Mouse (Mus musculus) v-Abl transformed pro-B cells (cell line): ENCODE results near the gene Olfr791.

ENCODE experiments used
- in situ Hi-C, 2 experiments: fragments of 400-800 bp; cut with MboI; formaldehyde crosslinking; loops; one replicate each; pipeline ENCODE4 v1.15.1; 2025; ENCODE audit not compliant: unreplicated experiment in 2 of 2

Gene Olfr791

DNA sequence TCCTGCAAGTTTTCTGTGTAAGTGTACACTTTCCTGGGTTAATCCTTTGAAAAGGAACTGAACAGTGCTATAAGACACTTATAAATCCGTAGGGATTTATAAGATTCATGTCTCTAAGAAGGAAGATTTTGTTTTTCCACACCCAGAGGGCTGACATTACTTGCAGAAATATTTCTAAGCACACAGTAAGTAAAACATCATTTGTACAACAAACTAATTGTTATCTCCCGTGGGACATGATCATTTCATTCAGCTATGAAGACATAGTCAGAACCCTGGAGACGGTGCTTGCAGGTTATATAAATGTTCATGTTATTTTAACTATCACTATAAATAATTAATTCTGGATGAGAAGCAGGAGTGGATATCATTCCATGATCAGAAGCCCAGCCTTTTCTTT, at the start of gene Olfr791:
Gene Olfr791, plus strand, starts transcription at position 301 of the 400 bp plus-strand sequence.
- in situ Hi-C loops, result no loop called here

DNA sequence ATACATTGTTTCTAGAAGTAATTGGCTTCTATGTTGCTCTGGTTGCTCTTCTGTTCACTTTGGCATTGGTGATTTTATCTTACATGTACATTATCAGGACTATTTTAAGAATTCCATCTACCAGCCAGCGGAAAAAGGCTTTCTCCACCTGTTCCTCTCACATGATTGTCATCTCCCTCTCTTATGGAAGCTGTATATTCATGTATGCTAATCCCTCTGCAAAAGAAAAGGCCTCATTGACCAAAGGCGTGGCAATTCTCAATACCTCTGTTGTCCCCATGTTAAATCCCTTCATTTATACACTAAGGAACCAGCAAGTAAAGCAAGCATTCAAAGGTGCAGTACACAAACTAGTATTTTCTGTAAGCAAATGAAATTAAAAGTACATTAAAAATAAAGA, 48.3 kb upstream of the Olfr791 start:
- in situ Hi-C loops, result no loop called here

DNA sequence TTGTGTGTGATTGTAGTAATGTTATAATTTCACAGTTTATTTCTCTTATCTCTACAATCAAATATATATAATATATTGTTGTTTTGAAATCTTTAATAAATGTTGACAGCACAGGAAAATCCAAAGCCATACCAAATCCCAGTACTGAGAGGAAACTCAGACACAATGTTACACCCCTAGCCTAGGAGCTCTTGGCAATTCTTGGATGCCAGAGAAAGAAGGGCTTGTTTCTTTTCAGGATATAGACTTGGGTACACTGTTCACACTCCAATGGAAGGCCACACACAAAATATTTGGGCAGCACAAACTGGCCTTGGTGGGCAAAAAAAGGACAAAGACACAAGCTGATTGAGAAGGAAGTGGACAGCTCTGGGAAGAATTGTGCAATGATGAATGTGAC, 47.9 kb upstream of the Olfr791 start:
- in situ Hi-C loops, result no loop called here

DNA sequence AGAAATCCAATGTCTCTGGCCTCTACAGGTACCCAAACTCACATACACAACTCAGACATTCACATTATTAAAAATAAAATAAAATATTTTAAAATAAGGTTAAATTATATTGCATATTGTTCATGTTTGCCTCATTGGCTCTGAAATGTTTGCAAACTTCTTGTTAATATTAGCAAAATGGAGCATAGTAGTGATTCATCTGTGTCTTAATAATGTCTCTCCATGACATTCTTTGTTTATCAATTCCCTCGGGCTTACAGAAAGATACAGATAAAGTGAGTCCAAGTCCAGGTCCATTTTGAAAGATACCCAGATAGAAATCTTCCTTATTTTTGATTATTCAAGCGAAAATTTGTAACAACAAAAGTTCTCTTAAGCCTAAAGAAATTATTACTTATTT, 37.1 kb upstream of the Olfr791 start, which contains the start of gene Olfr789:
Gene Olfr789, plus strand, starts transcription at position 301 of the 400 bp plus-strand sequence.
- in situ Hi-C loops, result no loop called here

DNA sequence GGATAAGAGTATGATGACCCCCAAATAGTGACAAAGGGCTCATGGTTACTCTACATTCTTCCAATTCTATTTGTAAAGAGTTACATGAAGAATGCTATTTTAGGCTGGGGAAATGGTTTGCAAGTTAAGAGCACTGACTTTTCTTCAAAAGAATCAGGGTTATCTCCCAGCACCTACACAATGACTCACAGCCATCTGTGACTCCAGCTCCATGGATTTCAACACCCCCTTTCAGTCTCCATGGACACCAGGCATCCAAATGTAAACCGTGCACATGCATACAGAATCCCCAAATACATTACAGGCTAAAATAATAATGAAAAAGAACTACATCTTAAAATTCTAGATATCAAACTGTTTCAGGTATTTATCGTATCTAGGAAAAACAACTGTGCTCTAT, 31.5 kb upstream of the Olfr791 start:
- in situ Hi-C loops, result no loop called here

DNA sequence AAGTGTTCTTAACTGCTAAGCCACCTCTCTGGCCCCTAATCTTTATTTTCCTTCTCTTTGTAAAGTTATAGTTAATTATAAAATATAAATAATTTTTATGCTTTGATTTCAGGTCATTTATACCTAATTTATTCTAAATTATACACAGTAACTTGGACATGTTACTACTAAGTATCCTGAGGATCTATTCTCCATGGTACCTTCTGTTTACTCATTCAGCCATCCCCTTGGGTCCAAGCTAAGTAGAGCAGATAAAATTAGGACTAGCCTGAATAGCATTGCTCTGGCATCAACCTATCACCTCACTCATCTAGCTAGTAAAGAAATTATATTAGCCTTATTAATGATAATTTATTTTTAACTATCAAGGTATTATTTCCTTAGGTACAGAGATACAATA, 23.4 kb upstream of the Olfr791 start, which contains the start of gene Olfr790:
Gene Olfr790, plus strand, starts transcription at position 301 of the 400 bp plus-strand sequence.
- in situ Hi-C loops, result no loop called here

DNA sequence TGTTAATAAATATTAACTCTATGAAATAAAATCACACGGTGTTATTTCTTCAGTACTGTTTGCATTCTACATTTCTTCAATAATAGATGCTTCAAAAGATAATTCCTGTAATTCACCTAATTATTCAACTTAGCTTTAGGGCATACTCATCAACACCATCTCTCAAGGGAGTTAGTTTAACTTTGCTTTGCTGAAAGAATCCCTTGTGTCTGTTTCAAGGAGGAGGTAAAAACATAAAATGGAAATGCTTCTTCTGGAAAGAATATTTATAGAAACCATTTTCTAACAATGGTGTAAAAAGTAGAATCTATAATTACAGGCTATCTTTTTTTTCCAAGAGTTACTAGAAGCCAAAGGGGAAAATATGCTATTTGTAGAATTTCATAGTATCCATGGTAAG, 17.3 kb downstream of the Olfr791 start, which contains the start of gene Olfr792:
Gene Olfr792, plus strand, starts transcription at position 301 of the 400 bp plus-strand sequence.
- in situ Hi-C loops, result no loop called here

DNA sequence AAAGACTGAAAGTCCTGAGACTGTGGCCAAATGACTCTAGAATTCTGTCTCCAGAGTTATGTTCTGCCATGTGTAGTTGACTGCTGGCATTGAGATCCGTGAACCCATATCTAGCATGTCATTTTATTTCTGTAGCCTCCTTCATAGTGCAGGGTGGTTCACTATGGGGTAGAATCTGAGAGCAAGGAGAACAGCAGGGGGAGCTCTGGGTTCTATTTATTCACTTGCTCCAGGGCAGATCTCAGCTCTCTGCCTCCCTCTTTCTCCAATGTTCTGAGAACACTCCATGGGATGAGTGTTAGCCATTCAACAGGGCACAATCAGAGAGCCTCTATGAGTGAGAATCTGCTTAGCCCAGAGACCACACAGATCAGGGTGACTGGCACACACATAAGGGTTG, 27.8 kb downstream of the Olfr791 start:
- in situ Hi-C loops, result no loop called here

DNA sequence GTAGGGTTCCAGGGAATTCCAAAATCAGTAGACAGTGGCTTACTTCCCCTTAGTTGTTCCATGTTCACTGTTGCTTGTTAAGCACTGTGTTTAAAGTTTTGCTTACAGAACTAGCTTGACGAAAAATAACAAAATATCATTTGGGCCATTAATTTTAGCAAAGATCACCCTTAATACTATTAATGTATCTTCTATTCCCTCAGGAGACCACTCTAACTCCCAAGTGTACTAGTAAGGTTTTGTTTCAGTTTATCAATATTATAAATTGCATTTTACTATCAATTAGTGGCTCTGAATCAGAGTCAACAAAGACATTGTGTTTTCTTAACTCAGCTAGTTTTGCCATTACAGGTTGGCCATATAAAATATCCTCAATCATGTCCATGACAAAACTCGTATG, 45.8 kb downstream of the Olfr791 start, which contains the start of gene Olfr794:
Gene Olfr794, plus strand, starts transcription at position 301 of the 400 bp plus-strand sequence.
- in situ Hi-C loops, result no loop called here

DNA sequence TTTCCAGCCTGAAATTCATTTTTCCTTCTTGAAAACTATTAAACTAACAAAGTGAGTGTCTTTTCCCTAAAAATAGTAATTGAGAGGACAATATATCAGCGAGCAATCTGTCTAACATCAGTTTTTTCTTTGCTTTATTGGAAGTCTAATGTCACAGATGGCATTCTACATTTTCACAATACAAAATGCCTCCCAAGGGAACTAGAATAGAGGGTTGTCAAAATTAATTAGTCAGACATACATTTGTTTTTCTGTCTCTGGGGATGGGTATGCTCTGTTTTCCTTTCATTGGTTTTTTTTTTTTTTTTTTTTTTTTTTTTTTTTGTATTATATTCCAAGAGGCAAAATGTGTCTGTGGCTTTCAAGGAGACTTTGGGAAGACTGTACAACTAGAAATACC, 55.5 kb downstream of the Olfr791 start:
- in situ Hi-C loops, result no loop called here
